Mouse (Mus musculus) heart, embryonic 16.5 days (tissue): ENCODE results near the gene Tmem164. TPM values are rescaled to one million over a fixed set of nuclear protein-coding genes. Genes with fewer than 3 reads are reported as not detected.

Source experiments
- ATAC-seq: fragments of 200-750 bp; cut with Nextera tagmentation; replicated peaks from 2 replicates; pipeline ENCODE4 v1.8.0; 2017; ENCODE audit warnings: moderate number of reproducible peaks; ENCODE audit not compliant: insufficient read depth, low FRiP score; ENCODE audit errors: extremely low read depth
- H3K27ac ChIP-seq: fragments of 300-500 bp; sonication (generic); 2 replicates; pipeline ENCODE4 v1.5.1; 2014; ENCODE audit warnings: mild to moderate bottlenecking, low read length, control low read depth, moderate library complexity
- H3K27me3 ChIP-seq: fragments of 300-500 bp; sonication (generic); 2 replicates; pipeline ENCODE4 v1.6.1; 2014; ENCODE audit warnings: low read length, mixed read lengths; ENCODE audit not compliant: control insufficient read depth, insufficient read depth
- H3K36me3 ChIP-seq: fragments of 300-500 bp; sonication (generic); 2 replicates; pipeline ENCODE4 v1.6.1; 2014; ENCODE audit not compliant: control insufficient read depth, insufficient read depth
- H3K4me1 ChIP-seq: fragments of 300-500 bp; sonication (generic); 2 replicates; pipeline ENCODE4 v1.6.1; 2014; ENCODE audit warnings: low read length, mixed read lengths; ENCODE audit not compliant: control insufficient read depth, insufficient read depth
- H3K4me2 ChIP-seq: fragments of 300-500 bp; sonication (generic); 2 replicates; pipeline ENCODE4 v1.6.1; 2014; ENCODE audit warnings: low read depth, mild to moderate bottlenecking, control low read depth, low read length
- H3K4me3 ChIP-seq: fragments of 300-500 bp; sonication (generic); 2 replicates; pipeline ENCODE4 v1.5.1; 2014; ENCODE audit warnings: mild to moderate bottlenecking, control low read depth, low read length
- H3K9ac ChIP-seq: fragments of 300-500 bp; sonication (generic); 2 replicates; pipeline ENCODE4 v1.6.1; 2014; ENCODE audit warnings: low read length, control low read depth
- H3K9me3 ChIP-seq: fragments of 300-500 bp; sonication (generic); replicated peaks from 2 replicates; pipeline ENCODE4 v1.6.1; 2016; ENCODE audit warnings: low read length; ENCODE audit not compliant: control insufficient read depth
- WGBS: fragments of 180-500 bp; shearing (Covaris S2); extraction: QIAGEN DNeasy Blood & Tissue Kit; methylation state at CpG from one replicate; pipeline ENCODE4 v1.1.7; 2014; 5-methylcytosine and 5-hydroxymethylcytosine counted together
- polyA plus RNA-seq: library from polyadenylated mRNA; unstranded; fragments of >200 nt; fragmentation: Nextera tagmentation; extraction: Ambion mirVana; gene quantifications from 2 replicates; pipeline ENCODE4 v1.2.1, GENCODE M21; 2015

The Tmem164 gene
- polyA plus RNA-seq, 1 experiment from 2014 or later: 58.1 TPM

GRCm38 (mm10) chrX:142748574-142748973 is 67.4 kb downstream of the Tmem164 start:
- Histone ChIP-seq H3K36me3 (no peaks in the 10 kb centered on the region; the same call in none of the 2 replicates), H3K27ac (no peak overlapping the region), H3K4me1 (no peaks in the 10 kb centered on the region), H3K9ac (no peak overlapping the region), H3K9me3 (0 out of 2 replicates have a peak, but pooled peaks cover 2% of the 10 kb centered on the region), H3K27me3 (no peaks in the 10 kb centered on the region; the same call in 1 of the 2 replicates), H3K4me3 (no peak overlapping the region), H3K4me2 (no peak overlapping the region)
- ATAC-seq: no peak
- WGBS: 84% methylated on average over 3 of the region's 3 CpGs

- no peak overlapping the region for H3K4me2 ChIP-seq
- 0 out of 2 replicates have a peak, but pooled peaks cover 2% of the 10 kb centered on the region for H3K9me3 ChIP-seq
- no peak for ATAC-seq
- H3K4me1 ChIP-seq: no peaks in the 10 kb centered on the region
- no peak overlapping the region for H3K9ac ChIP-seq
- H3K36me3 ChIP-seq: no peaks in the 10 kb centered on the region; the same call in 1 of the 2 replicates
- WGBS: 78% methylated on average over 4 of the region's 4 CpGs
- no peak overlapping the region for H3K27ac ChIP-seq
- H3K4me3 ChIP-seq: no peak overlapping the region
- H3K27me3 ChIP-seq: no peaks in the 10 kb centered on the region; the same call in 1 of the 2 replicates
These were observed 69.6 kb downstream of the Tmem164 start for GRCm38 (mm10) chrX:142750775-142751174.

DNA sequence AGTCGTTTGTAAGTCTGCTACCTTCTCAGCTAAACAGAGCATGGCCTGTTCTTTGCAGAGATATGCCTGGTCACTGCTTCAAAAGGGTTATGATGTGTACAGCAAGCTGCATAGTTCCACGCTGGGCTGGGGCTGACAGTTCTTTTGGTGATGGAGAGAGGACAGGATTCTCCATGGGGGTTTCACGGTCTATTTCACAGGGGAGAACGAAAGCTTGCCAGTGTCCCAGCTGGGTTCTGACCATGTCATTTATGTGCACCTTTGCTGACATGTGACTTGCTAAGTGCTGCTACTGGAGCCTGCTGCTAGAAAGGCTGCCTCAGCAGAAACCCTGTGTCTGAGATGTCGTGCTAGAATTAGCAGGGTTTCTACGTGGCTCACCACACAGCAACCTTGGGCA is 74.3 kb downstream of the Tmem164 start:
- Histone ChIP-seq H3K27ac (no peak overlapping the region), H3K4me2 (no peak overlapping the region), H3K9ac (no peak overlapping the region), H3K4me3 (no peak overlapping the region), H3K36me3 (no peaks in the 10 kb centered on the region), H3K4me1 (no peaks in the 10 kb centered on the region), H3K9me3 (no peaks in the 10 kb centered on the region), H3K27me3 (no peaks in the 10 kb centered on the region; the same call in 1 of the 2 replicates)
- WGBS: 66% methylated on average over 6 of the region's 6 CpGs
- ATAC-seq: no peak

- no peak overlapping the region for H3K4me3 ChIP-seq
- H3K27ac ChIP-seq: no peak overlapping the region
- H3K9me3 ChIP-seq: no peaks in the 10 kb centered on the region
- WGBS: 77% methylated on average over 6 of the region's 6 CpGs
- H3K4me1 ChIP-seq: 0 out of 2 replicates have a peak, but pooled peaks cover 2% of the 10 kb centered on the region
- H3K9ac ChIP-seq: no peak overlapping the region
- no peaks in the 10 kb centered on the region for H3K36me3 ChIP-seq
- no peaks in the 10 kb centered on the region for H3K27me3 ChIP-seq
- no peak for ATAC-seq
- H3K4me2 ChIP-seq: no peak overlapping the region
These were observed 79.2 kb downstream of the Tmem164 start for GRCm38 (mm10) chrX:142760415-142760814.

- H3K27ac ChIP-seq: no peak overlapping the region
- no peak overlapping the region for H3K4me2 ChIP-seq
- H3K36me3 ChIP-seq: no peaks in the 10 kb centered on the region
- H3K4me1 ChIP-seq: 0 out of 2 replicates have a peak, but pooled peaks cover 2% of the 10 kb centered on the region
- ATAC-seq: no peak
- H3K4me3 ChIP-seq: no peak overlapping the region
- WGBS: 64% methylated on average over 7 of the region's 7 CpGs
- H3K9ac ChIP-seq: no peak overlapping the region
- no peaks in the 10 kb centered on the region for H3K27me3 ChIP-seq
- no peaks in the 10 kb centered on the region for H3K9me3 ChIP-seq
These were observed 82.1 kb downstream of the Tmem164 start for GRCm38 (mm10) chrX:142763337-142763736.

DNA sequence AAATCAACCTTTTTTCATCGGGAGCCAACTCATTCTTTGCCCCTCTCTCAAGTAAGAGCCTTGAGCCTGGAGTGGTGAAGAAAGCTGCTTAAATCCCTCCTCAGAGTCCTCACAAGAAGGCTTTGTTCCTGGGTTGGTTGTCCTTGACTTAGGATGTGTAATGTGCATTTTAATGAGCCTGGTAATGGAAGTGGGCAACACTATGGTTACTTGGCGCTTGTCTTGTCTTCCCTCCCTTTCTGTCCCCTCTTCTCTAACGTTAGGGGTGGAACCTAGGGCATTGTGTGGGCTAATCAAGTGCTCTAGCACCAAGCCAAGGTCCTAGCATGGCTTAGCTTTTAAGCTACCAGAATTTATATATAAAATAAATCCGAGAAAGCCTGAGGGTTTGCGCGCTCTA is 88.5 kb downstream of the Tmem164 start:
- no peak for ATAC-seq
- Histone ChIP-seq H3K4me1 (no peaks in the 10 kb centered on the region), H3K27ac (no peak overlapping the region), H3K9me3 (no peaks in the 10 kb centered on the region), H3K9ac (no peak overlapping the region), H3K36me3 (peaks cover 1% of the 10 kb centered on the region; the same call in 1 of the 2 replicates), H3K4me3 (no peak overlapping the region), H3K4me2 (no peak overlapping the region), H3K27me3 (no peaks in the 10 kb centered on the region)
- 82% methylated on average over 6 of the region's 6 CpGs for WGBS

- no peaks in the 10 kb centered on the region for H3K9me3 ChIP-seq
- no peak for ATAC-seq
- 60% methylated on average over 4 of the region's 4 CpGs for WGBS
- peaks cover 7% of the 10 kb centered on the region; the same call in 1 of the 2 replicates for H3K36me3 ChIP-seq
- no peak overlapping the region for H3K4me2 ChIP-seq
- H3K4me1 ChIP-seq: peaks cover 8% of the 10 kb centered on the region
- H3K9ac ChIP-seq: no peak overlapping the region
- H3K4me3 ChIP-seq: no peak overlapping the region
- no peak overlapping the region for H3K27ac ChIP-seq
- no peaks in the 10 kb centered on the region for H3K27me3 ChIP-seq
These were observed 92.5 kb downstream of the Tmem164 start for GRCm38 (mm10) chrX:142773658-142774057.

DNA sequence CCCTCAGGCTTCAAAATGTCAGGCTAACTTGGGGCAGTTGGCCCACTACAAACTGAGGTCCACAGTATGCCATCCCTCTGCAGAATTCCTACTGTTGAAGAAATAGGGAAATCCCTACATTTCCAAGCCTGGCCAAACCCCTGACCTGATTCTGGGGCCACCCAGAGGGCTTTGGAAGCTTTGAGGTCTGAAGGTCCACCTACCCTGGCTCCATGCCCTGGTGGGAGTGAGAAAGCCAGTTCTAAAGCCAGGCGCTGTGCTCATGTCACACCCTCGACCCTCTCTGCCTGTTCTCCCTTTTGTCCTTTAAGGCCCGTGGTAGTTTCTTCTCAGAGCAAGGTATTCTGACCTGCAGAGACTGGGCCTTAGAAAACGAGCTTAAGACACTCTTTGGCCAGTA is 94.9 kb downstream of the Tmem164 start:
- Histone ChIP-seq H3K4me1 (peaks cover 10% of the 10 kb centered on the region), H3K36me3 (peaks cover 7% of the 10 kb centered on the region; the same call in 1 of the 2 replicates), H3K4me3 (no peak overlapping the region), H3K27me3 (no peaks in the 10 kb centered on the region), H3K4me2 (no peak overlapping the region), H3K9me3 (no peaks in the 10 kb centered on the region), H3K9ac (no peak overlapping the region), H3K27ac (no peak overlapping the region)
- WGBS: 50% methylated on average over 4 of the region's 4 CpGs
- no peak for ATAC-seq

- H3K9ac ChIP-seq: no peak overlapping the region
- H3K4me2 ChIP-seq: no peak overlapping the region; the same call in 1 of the 2 replicates
- H3K36me3 ChIP-seq: peaks cover 9% of the 10 kb centered on the region; the same call in 1 of the 2 replicates
- H3K4me1 ChIP-seq: peaks cover 10% of the 10 kb centered on the region
- H3K27ac ChIP-seq: peak overlapping the region; percentile 89
- no peaks in the 10 kb centered on the region for H3K27me3 ChIP-seq
- no peak overlapping the region for H3K4me3 ChIP-seq
- no peaks in the 10 kb centered on the region for H3K9me3 ChIP-seq
- ATAC-seq: peak; percentile 91
- 27% methylated on average over 6 of the region's 6 CpGs for WGBS
These were observed 97.4 kb downstream of the Tmem164 start for GRCm38 (mm10) chrX:142778638-142779037.
